Mouse (Mus musculus): ENCODE results near the gene Ccsap.

GRCm38 (mm10) chr8:123835451-123835850 is 24.6 kb downstream of the Ccsap start:
- TF ChIP-seq POLR2A (IDR thresholded peaks at IDR 0.05; ENCODE audit: insufficient read length, low read depth) (no peak), MAX (IDR thresholded peaks at IDR 0.05; ENCODE audit: low read depth) (no peak), POLR2AphosphoS2 (IDR thresholded peaks at IDR 0.05; ENCODE audit: insufficient read length, low read depth) (no peak), USF1 (IDR thresholded peaks at IDR 0.05; ENCODE audit: low read depth) (no peak), E2F4 (IDR thresholded peaks at IDR 0.05; ENCODE audit: insufficient read depth) (no peak), MYOG (IDR thresholded peaks at IDR 0.05; ENCODE audit: control insufficient read depth in 1 of 3, insufficient read depth in 1 of 3, insufficient read length in 2 of 3, low read depth in 2 of 3) (no peak), TCF3 (IDR thresholded peaks at IDR 0.05; ENCODE audit: insufficient read length, low read depth) (no peak), MYOD1 (IDR thresholded peaks at IDR 0.05; ENCODE audit: control insufficient read depth in 1 of 3, insufficient read length in 2 of 3, low read depth in 2 of 3) (no peak), TCF12 (IDR thresholded peaks at IDR 0.05; ENCODE audit: insufficient read depth, poor library complexity, severe bottlenecking) (no peak), CEBPB (IDR thresholded peaks at IDR 0.05; ENCODE audit: insufficient read depth, poor library complexity, severe bottlenecking) (no peak), REST (IDR thresholded peaks at IDR 0.05; ENCODE audit: insufficient read depth, insufficient read length) (no peak), SRF (IDR thresholded peaks at IDR 0.05; ENCODE audit: control insufficient read depth, insufficient read length, low read depth) (no peak)

Measured in myocyte (in vitro differentiated cells).